Mouse (Mus musculus) layer of hippocampus, postnatal 14 days (tissue): ENCODE results near the gene Abtb2. TPM values are rescaled to one million over a fixed set of nuclear protein-coding genes. Genes with fewer than 3 reads are reported as not detected.
A peak's percentile ranks its signal among the peaks of the same experiment; 100 is the strongest.

Experiments used
- DNase-seq, 2 experiments: peaks; one replicate each; pipeline ENCODE4 v3.0.0; 2021 to 2022; ENCODE audit warnings: low spot score in 2 of 2, mixed read lengths in 1 of 2
- total RNA-seq, 2 experiments: library from RNA; stranded (reverse); gene quantifications; 2 replicates each; pipeline ENCODE4 v1.2.3; 2021

Gene Abtb2
- total RNA-seq, 2 experiments from 2014 or later = 16.3 to 18.5 TPM

DNA sequence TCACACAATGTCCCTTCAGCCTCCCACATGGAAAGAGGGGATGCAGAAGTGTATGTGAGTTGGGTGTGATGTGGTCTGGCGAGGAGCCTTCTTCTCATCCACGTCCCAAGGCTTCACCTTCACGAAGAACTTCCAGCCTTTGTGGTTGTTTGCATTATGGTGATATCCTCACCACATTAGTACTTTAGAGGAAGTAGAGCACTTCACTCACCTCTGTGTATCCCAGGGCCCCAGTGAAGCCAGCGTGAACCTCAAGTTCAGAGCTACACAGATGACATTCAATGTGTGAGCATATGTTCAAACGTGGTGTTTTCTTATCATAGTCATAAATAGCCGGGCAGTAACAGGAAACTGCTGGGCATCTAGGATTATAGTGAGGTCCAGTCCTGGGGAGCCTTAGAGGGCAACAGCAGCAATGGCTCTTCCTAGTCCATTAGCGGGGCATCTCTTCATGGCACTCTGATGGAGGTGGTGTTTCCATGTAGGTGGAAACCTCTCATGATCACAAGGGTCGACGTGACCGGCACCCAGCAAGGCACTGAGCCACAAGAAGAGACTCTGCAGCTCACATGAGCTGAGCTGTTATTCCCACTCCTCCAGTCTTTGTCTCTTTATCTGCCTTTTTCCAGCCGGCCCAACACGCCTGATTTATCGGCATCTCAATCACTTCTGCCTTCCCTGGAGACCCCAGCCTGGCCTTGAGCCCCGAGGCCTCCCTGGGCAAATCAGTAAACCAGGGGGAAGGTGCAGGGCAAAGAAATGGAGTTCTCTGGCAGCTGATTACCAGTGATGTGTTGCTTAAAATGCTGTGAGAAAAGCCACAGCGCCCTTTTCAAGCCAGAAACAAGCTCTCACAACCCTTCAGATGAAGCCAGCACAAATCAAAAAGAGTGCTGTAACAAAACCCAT, 93.8 kb downstream of the Abtb2 start:
- no peak for DNase-seq

DNA sequence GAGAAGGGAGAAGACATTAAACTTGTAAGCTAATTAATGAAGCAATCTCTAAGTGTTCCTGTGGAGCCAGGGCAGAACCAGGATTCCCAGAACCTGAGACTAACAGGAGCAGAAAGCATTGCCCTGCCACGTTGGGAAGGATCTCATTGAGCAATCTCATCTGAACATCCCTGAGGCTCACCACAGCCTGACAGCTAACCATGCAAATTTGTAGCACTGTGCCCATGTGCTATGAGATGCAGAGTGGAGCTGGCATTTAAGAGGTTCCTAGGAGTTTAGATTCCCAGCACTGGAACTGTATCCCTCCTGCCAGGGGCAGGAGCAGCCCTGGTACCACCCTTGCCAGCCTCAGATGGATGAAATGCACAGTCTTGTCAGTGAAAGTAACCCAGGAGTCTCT, 95.6 kb downstream of the Abtb2 start:
- no peak for DNase-seq

- DNase-seq = no peak
Measured at GRCm38 (mm10) chr2:103662121-103662520, 96.0 kb downstream of the Abtb2 start.

DNA sequence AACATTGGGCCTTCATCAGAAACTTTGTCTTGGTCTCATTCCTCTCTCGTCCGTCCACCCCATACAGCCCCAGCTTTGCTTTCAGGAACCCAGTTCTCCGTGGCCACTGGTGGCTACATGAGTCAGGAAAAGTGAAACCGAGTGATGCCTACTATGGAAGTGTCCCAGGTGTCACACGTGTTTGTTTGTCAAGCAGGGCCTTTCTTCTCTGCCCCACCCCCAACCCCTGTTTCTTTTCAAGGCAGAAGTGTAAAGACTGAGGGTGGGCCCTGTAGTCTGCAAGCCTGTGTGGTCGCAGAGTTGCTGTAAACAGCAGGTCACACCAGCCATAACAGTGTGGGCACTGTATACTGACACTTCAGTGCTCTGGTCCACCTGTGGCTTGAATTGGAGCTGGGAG, 98.2 kb downstream of the Abtb2 start:
- no peak for DNase-seq

- DNase-seq = peak; percentile 57
Measured at GRCm38 (mm10) chr2:103667962-103668815, 102.1 kb downstream of the Abtb2 start.

- no peak for DNase-seq
Measured at GRCm38 (mm10) chr2:103668939-103669338, 102.8 kb downstream of the Abtb2 start.

- no peak for DNase-seq
Measured at GRCm38 (mm10) chr2:103669561-103669960, 103.5 kb downstream of the Abtb2 start.

- peak; percentile 61 to 77 for DNase-seq
Measured at GRCm38 (mm10) chr2:103670276-103670680, 104.2 kb downstream of the Abtb2 start.

- DNase-seq = no peak
Measured at GRCm38 (mm10) chr2:103672573-103673119, 106.5 kb downstream of the Abtb2 start.

- no peak for DNase-seq
Measured at GRCm38 (mm10) chr2:103673609-103674008, 107.5 kb downstream of the Abtb2 start.

DNA sequence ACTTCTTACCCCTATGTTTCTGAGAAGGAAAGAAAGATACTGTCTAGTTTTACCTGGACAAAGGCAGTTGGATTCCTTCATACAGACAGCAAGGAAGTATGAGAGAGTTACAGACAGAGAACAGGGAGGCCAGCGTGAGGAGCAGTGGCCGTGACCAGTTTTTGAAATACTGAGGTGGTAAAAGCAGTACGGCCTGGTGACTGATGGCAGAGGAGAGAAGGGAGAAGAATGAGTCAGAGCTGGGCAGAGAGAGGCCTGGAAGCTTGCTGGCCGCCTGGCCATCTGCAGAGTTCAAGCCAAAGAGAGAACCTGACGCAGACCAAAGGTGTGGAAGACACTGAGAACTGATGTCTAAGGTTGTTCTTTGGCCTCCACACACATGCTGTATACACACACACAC, 109.3 kb downstream of the Abtb2 start:
- DNase-seq = no peak

DNA sequence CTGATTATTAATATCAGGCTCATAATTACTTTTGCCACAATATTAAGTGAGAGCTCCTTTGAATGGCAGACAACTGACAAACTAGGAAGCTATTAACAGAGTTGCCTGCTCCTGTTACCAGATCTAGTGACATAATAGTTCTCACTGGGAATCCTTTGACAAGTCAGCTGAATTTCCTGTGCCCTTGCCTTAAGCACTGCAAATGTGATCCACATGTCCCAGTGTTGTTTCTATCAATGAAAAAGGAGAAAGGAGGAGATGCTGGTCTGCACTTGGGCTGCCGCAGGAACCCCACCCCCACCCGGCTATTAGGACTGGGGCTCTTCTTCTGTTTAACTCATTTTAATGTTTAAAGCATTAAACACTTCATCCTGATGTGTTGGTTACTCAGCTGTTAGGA, 110.7 kb downstream of the Abtb2 start:
- DNase-seq = no peak

DNA sequence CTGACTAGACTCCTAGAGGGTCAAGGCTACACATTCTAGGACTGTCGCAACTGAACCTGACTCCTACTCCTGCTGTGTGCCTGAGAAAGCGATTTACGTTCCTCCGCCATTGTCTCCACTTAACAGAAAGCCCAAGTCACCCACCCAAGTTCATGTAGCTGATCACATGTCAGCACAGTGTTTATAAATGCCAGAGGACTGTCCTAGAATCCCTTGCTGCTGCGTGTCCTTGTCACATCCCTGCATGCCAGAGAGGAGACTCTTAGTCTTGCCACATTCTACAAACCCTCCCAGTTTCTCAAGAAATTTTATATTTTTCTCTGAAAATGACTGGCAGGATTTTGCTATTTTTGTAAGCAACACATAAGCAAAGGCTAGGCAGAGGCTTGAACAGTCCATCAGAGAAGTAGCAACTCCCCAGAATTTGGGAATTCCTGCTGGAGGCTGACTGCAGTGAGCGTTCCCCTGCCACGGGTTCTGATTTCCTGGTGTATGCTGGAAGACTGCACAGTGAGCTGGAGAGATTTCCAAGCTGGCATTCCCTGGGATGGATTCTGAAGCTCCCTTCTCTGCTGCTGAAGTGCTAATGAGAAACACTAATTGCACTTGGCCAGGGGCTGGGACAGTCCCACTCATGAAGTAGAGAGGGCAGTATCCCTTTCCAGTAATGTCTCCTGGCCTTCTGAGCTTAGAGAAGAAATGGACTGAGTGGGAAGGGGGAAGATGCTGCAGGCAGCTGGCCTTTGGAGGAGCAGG, 111.7 kb downstream of the Abtb2 start:
- DNase-seq = peak in 1 of 2 experiments; percentile 35

DNA sequence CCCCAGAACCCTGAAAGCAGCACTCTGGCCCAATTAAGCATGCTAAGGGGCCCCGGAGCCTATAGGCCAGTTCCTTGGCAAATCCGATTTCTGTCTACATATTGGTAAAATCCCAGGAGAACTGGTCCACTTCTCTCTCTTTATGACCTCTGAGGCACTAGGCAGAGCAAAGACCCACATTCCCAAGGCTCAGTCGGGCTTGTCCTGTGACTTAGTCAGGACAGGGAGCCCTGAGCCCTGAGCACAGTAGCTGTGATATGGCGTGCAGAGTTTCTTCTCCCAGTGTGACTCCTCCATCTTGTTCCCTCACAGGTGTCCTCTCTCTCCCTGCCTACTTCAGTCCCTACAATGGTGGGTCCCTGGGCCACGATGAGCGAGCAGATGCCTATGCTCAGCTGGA, 112.3 kb downstream of the Abtb2 start:
- DNase-seq = no peak

DNA sequence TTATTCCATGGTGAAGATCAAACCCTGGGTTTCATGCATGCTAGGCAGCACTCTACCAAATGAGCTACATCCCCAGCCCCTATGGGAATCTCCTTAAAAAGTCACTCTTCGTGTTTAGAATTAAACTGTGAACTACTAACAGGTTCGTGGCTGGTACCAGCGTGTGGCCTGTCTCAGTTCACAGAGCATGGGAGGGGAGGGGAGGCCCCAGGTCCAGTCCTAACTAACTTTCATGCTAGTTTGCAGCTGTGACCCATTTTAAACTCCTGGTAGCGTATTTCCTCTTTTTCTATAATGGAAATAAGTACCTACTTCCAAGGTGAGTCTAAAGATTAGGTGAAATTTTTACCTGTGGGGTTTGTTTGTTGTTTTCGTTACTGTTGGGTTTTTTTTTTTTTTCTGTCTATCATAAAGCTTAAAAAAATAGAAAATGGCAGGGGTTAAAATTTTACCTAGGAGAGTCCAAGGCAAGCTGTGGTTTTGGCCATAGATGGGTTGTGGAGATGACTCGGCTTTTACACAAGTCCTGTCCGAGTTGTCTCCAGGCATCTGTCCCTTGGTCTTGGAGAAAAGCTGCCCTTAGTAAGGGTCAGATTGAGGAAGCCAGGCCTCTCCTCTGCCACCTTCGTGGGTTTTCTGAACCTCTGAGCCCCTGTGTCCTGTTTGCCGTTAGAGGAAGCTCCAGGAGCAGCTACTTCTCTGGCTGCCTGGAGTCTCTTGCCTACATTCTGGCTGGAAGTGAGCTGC, 114.4 kb downstream of the Abtb2 start:
- DNase-seq = no peak

- no peak for DNase-seq
Measured at GRCm38 (mm10) chr2:103681149-103681548, 115.0 kb downstream of the Abtb2 start.

DNA sequence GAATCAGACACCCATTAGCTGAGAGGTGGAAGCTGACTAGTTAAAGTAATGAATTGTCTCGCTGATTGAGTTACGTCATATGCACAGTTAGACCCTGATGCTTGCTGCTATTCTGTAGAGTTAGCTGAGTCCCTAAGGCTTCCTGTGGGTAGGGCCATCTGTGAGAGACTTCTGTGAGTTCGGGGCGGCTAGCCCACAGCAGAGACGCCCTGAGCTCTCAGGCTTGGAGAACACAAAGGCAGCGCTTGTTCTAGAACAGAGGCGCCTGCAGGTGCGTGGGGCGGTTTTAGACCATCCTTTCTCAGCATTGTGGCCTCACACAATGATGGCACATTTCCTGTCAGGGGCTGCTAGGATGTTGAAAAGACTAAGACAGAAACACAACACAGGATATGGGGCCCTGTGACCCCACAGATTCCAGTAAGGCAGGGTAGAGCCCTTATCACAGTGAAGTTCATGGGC, 116.2 kb downstream of the Abtb2 start:
- peak in 1 of 2 experiments; percentile 33 for DNase-seq

DNA sequence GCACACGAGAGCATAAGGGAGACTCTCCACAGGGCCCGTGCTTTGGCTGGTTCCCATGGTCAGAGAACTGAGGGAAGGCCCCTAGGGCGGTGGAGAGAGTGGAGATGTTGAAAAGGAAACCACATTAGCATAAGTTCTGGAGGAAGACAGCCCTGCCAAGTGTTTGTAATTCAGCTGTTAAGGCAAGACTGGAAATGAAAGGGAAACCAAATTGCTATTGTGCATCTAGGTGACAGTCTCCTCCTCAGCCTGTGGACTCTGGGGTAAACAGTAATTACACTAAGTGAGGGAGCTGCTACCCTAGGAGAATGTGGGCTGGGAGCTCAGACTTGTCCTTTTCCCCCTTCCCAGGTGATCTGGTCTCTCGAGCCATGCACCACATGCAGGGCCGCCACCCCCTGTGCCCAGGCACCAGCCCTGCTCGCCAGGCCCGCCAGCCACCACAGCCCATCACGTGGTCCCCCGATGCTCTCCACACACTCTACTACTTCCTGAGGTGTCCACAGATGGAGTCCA, 116.9 kb downstream of the Abtb2 start:
- peak in 1 of 2 experiments; percentile 38 for DNase-seq

DNA sequence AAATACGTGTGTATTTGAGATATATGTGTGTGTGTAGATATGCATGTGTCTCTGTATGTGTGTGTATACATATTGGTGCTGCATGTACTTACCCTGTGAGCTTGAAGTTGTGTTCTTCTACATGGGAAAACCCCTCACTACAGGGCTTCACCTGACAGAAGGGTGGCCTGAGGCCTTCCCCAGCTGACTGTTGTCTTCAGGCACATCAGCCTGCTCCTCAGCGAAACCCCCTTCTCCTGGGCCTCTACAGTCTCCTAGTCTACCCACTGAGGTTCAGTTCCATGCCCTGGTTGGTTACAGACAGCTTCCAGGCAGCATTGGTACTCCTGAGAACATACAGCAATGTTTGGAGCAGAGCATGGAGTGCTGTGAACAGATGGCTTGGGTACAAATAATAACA, 118.3 kb downstream of the Abtb2 start:
- no peak for DNase-seq
